Mouse (Mus musculus) lung, adult 2 months (tissue): ENCODE results near the gene Fam76b.

Experiments
- CTCF ChIP-seq: fragments of 200-500 bp; IDR thresholded peaks from 2 replicates; pipeline ENCODE4 v1.5.1; 2011; ENCODE audit warnings: mild to moderate bottlenecking, low read length, control low read depth; ENCODE audit not compliant: insufficient read depth
- POLR2A ChIP-seq: fragments of 200-500 bp; IDR thresholded peaks from 2 replicates; pipeline ENCODE4 v1.6.1; 2011; ENCODE audit warnings: low read depth, mild to moderate bottlenecking, control low read depth, low read length, borderline replicate concordance; ENCODE audit errors: extremely low read depth

GRCm38 (mm10) chr9:13853876-13854275 lies 26.4 kb downstream of the Fam76b start:
- TF ChIP-seq CTCF: no peak
- TF ChIP-seq POLR2A: no peak
